Comparison of ENCODE assay signal across 8 mouse cellular contexts in the genomic region with DNA sequence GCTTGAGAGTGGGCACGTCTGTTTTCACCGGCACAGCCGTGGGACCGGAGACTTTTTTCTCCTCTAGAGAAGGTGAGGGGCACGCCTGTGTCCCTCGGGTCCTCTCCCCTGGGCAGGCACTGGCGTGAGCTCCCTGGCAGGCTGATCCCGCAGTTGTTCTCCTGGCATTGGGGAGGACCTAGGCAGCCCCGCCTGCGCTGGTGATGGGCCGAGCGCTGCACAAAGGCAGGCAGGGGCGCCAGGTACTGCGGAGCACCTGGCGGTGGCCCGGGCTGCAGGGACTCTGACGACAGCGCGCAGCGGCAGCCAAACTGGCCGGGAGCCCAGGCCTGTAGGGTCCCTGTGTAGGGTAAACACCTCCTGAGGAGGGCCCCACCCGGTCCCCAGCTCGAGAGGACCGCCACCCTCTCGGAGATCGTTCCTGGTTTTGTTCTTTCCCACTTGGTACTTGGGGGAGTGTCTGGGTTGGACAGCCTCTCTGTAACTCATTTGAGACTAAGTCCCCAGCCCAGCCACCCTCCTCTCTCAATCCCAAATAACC. TPM values are rescaled to one million over a fixed set of nuclear protein-coding genes. Genes with fewer than 3 reads are reported as not detected.
A peak's percentile ranks its signal among the peaks of the same experiment; 100 is the strongest.
DNase-seq lines count a peak whose midpoint lies in the region; ATAC-seq and TF ChIP-seq lines count a peak whose summit lies in the region.

No protein-coding gene starts in this region.

- H3K27me3 ChIP-seq in forebrain, embryonic 15.5 days = no peaks in the 10 kb centered on the region; the same call in 1 of the 2 replicates
- peaks cover 11% of the 10 kb centered on the region for H3K27me3 ChIP-seq in hindbrain, embryonic 10.5 days (ENCODE audit: insufficient read depth, poor library complexity, severe bottlenecking)
- H3K27me3 ChIP-seq in limb, embryonic 12.5 days = no peaks in the 10 kb centered on the region; the same call in 1 of the 2 replicates
- peaks cover 5% of the 10 kb centered on the region; the same call in 1 of the 2 replicates for H3K27me3 ChIP-seq in midbrain, embryonic 16.5 days (ENCODE audit: control insufficient read depth, insufficient read depth, low read depth, low read length)

- peak overlapping the region; percentile 81 for H3K27ac ChIP-seq in layer of hippocampus, adult 2 months
- H3K27ac ChIP-seq in forebrain, embryonic 15.5 days (replicated peaks) = peak overlapping the region; percentile 35
- peak overlapping the region; percentile 88 for H3K27ac ChIP-seq in hindbrain, embryonic 10.5 days
- peak overlapping the region; percentile 91 for H3K27ac ChIP-seq in limb, embryonic 12.5 days
- peak overlapping the region; percentile 68 for H3K27ac ChIP-seq in midbrain, embryonic 16.5 days (ENCODE audit: low read length)

- H3K9ac ChIP-seq in forebrain, embryonic 15.5 days (replicated peaks) = peak overlapping the region; percentile 33
- H3K9ac ChIP-seq in limb, embryonic 12.5 days (replicated peaks) = peak overlapping the region; percentile 85
- H3K9ac ChIP-seq in midbrain, embryonic 16.5 days (ENCODE audit: low read depth, low read length) = peak overlapping the region; percentile 67

- H3K36me3 ChIP-seq in forebrain, embryonic 15.5 days = no peaks in the 10 kb centered on the region
- H3K36me3 ChIP-seq in hindbrain, embryonic 10.5 days = no peaks in the 10 kb centered on the region
- H3K36me3 ChIP-seq in limb, embryonic 12.5 days = no peaks in the 10 kb centered on the region
- H3K36me3 ChIP-seq in midbrain, embryonic 16.5 days (ENCODE audit: control insufficient read depth, insufficient read depth, low read length) = no peaks in the 10 kb centered on the region

- peak overlapping the region; percentile 80 for H3K4me3 ChIP-seq in layer of hippocampus, adult 2 months
- peak overlapping the region; percentile 55 for H3K4me3 ChIP-seq in forebrain, embryonic 15.5 days
- H3K4me3 ChIP-seq in hindbrain, embryonic 10.5 days = peak overlapping the region; percentile 86
- peak overlapping the region; percentile 82 for H3K4me3 ChIP-seq in limb, embryonic 12.5 days (replicated peaks)
- H3K4me3 ChIP-seq in midbrain, embryonic 16.5 days (ENCODE audit: low read depth, low read length) = peak overlapping the region; percentile 54

- peaks cover 15% of the 10 kb centered on the region for H3K4me1 ChIP-seq in forebrain, embryonic 15.5 days
- H3K4me1 ChIP-seq in hindbrain, embryonic 10.5 days (replicated peaks) = peaks cover 37% of the 10 kb centered on the region
- peaks cover 11% of the 10 kb centered on the region; the same call in 1 of the 2 replicates for H3K4me1 ChIP-seq in limb, embryonic 12.5 days (replicated peaks)
- H3K4me1 ChIP-seq in midbrain, embryonic 16.5 days (ENCODE audit: control insufficient read depth, insufficient read depth, low read length) = peaks cover 10% of the 10 kb centered on the region

- no peaks in the 10 kb centered on the region for H3K9me3 ChIP-seq in forebrain, embryonic 15.5 days
- no peaks in the 10 kb centered on the region for H3K9me3 ChIP-seq in hindbrain, embryonic 10.5 days
- H3K9me3 ChIP-seq in limb, embryonic 12.5 days = no peaks in the 10 kb centered on the region
- H3K9me3 ChIP-seq in midbrain, embryonic 16.5 days (replicated peaks; ENCODE audit: control insufficient read depth, low read length, poor library complexity, severe bottlenecking) = no peaks in the 10 kb centered on the region

- no peak for DNase-seq in layer of hippocampus, adult 2 months (ENCODE audit: low spot score in 2 of 2)
- no peak for DNase-seq in layer of hippocampus, postnatal 14 days (ENCODE audit: low spot score in 2 of 2)
- DNase-seq in adrenal gland, postnatal 25 days = peak; percentile 44
- peak; percentile 49 for DNase-seq in hindbrain, embryonic 10.5 days (ENCODE audit: low spot score)
- DNase-seq in urinary bladder, postnatal 14 days (ENCODE audit: low spot score) = peak; percentile 43

- 1% methylated on average over 26 of the region's 26 CpGs for WGBS in forebrain, embryonic 15.5 days
- under 1% methylated on average over 26 of the region's 26 CpGs for WGBS in hindbrain, embryonic 10.5 days
- WGBS in limb, embryonic 12.5 days = under 1% methylated on average over 26 of the region's 26 CpGs
- 0% methylated on average over 25 of the region's 26 CpGs for WGBS in midbrain, embryonic 16.5 days

- ATAC-seq in forebrain, embryonic 15.5 days (replicated peaks) = peak; percentile 41; the same call in 1 of the 2 replicates
- 0 out of 2 replicates have a peak, but pooled peaks have one; percentile 23 for ATAC-seq in limb, embryonic 12.5 days (ENCODE audit: insufficient number of reproducible peaks, insufficient read depth, low FRiP score, low TSS enrichment, low read depth)
- ATAC-seq in midbrain, embryonic 16.5 days = peak; percentile 20; the same call in 1 of the 2 replicates

- peak overlapping the region; percentile 97 for H3K4me2 ChIP-seq in forebrain, embryonic 15.5 days (replicated peaks)
- H3K4me2 ChIP-seq in limb, embryonic 12.5 days = peak overlapping the region; percentile 98
- H3K4me2 ChIP-seq in midbrain, embryonic 16.5 days (ENCODE audit: low read length) = peak overlapping the region; percentile 99

- TF ChIP-seq CTCF in layer of hippocampus, adult 2 months (conservative IDR thresholded peaks at IDR 0.05) = no peak

RNA-seq across cellular contexts. Expression of a gene that starts 0.9 kb away (rescaled TPM):
- total RNA-seq in layer of hippocampus, adult 2 months (2021) = 1 to 10 TPM; 7.6 to 8.2 TPM
- 10 to 100 TPM in 1 of 2 experiments, 1 to 10 TPM in 1; 9.5 to 11.1 TPM for total RNA-seq in layer of hippocampus, postnatal 14 days (2021)
- 24.5 TPM in 2 replicates for total RNA-seq in adrenal gland, postnatal 25 days (2021)
- 5.1 and 5.9 TPM in 2 replicates for polyA plus RNA-seq in forebrain, embryonic 15.5 days (2015; fragmentation: Nextera tagmentation; extraction: Ambion mirVana)
- 12.6 and 15.2 TPM in 2 replicates for polyA plus RNA-seq in hindbrain, embryonic 10.5 days (2016; fragmentation: Nextera tagmentation; extraction: Ambion mirVana)
- 24.6 and 26.8 TPM in 2 replicates for polyA plus RNA-seq in limb, embryonic 12.5 days (2016; fragmentation: Nextera tagmentation; extraction: Ambion mirVana)
- polyA plus RNA-seq in midbrain, embryonic 16.5 days (2015; fragmentation: Nextera tagmentation; extraction: Ambion mirVana) = 6.1 and 6.5 TPM in 2 replicates

Comparison
In these comparisons a context has a peak if more than half of its experiments do, and no peak if none do; other contexts are left out.
1. DNase-seq: peak in adrenal gland, postnatal 25 days (single experiment), hindbrain, embryonic 10.5 days (single experiment) and urinary bladder, postnatal 14 days (single experiment); none in layer of hippocampus, adult 2 months (0 of 2) and layer of hippocampus, postnatal 14 days (0 of 2).
2. H3K27ac ChIP-seq: peak in every context shown above with its lines; median percentile 91 in limb, embryonic 12.5 days; 88 in hindbrain, embryonic 10.5 days; 81 in layer of hippocampus, adult 2 months; 68 in midbrain, embryonic 16.5 days; 35 in forebrain, embryonic 15.5 days.
3. H3K9ac ChIP-seq: peak in every context shown above with its lines; median percentile 85 in limb, embryonic 12.5 days; 67 in midbrain, embryonic 16.5 days; 33 in forebrain, embryonic 15.5 days.
4. Peak in every context shown above with its lines, with median percentiles within 50 percentile points of each other: H3K4me3 ChIP-seq, ATAC-seq and H3K4me2 ChIP-seq.